Mouse (Mus musculus) lung, embryonic 16.5 days (tissue): ENCODE measurements around the gene 4931409K22Rik. TPM values are rescaled to one million over a fixed set of nuclear protein-coding genes. Genes with fewer than 3 reads are reported as not detected.

Experiments
- ATAC-seq: fragments of 200-750 bp; cut with Nextera tagmentation; 2 replicates; pipeline ENCODE4 v1.8.0; 2017; ENCODE audit warnings: low read depth, mild to moderate bottlenecking, moderate library complexity
- H3K27ac ChIP-seq: fragments of 300-500 bp; sonication (generic); 2 replicates; pipeline ENCODE4 v1.5.1; 2014; ENCODE audit warnings: mild to moderate bottlenecking, control low read depth, low read length
- H3K27me3 ChIP-seq: fragments of 300-500 bp; sonication (generic); 2 replicates; pipeline ENCODE4 v1.6.1; 2014; ENCODE audit warnings: low read depth, low read length, mixed read lengths; ENCODE audit not compliant: control insufficient read depth, insufficient read depth
- H3K36me3 ChIP-seq: fragments of 300-500 bp; sonication (generic); 2 replicates; pipeline ENCODE4 v1.6.1; 2014; ENCODE audit warnings: low read length; ENCODE audit not compliant: control insufficient read depth, insufficient read depth
- H3K4me1 ChIP-seq: fragments of 300-500 bp; sonication (generic); replicated peaks from 2 replicates; pipeline ENCODE4 v1.6.1; 2014; ENCODE audit warnings: low read length, mixed read lengths; ENCODE audit not compliant: control insufficient read depth, insufficient read depth
- H3K4me2 ChIP-seq: fragments of 300-500 bp; sonication (generic); 2 replicates; pipeline ENCODE4 v1.6.1; 2014; ENCODE audit warnings: low read depth, low read length, control low read depth
- H3K4me3 ChIP-seq: fragments of 300-500 bp; sonication (generic); 2 replicates; pipeline ENCODE4 v1.5.1; 2014; ENCODE audit warnings: mild to moderate bottlenecking, low read length, control low read depth
- H3K9ac ChIP-seq: fragments of 300-500 bp; sonication (generic); 2 replicates; pipeline ENCODE4 v1.6.1; 2014; ENCODE audit warnings: low read length, control low read depth
- H3K9me3 ChIP-seq: fragments of 300-500 bp; sonication (generic); 2 replicates; pipeline ENCODE4 v1.6.1; 2016; ENCODE audit warnings: low read length; ENCODE audit not compliant: control insufficient read depth
- WGBS: fragments of 180-500 bp; shearing (Covaris S2); extraction: QIAGEN DNeasy Blood & Tissue Kit; methylation state at CpG from one replicate; pipeline ENCODE4 v1.1.7; 2014; 5-methylcytosine and 5-hydroxymethylcytosine counted together
- microRNA counts: library from miRNA; unstranded; fragments of <30 nt; microRNA quantifications from one replicate; lab custom pipeline; 2016
- microRNA-seq: library from miRNA; unstranded; fragments of <30 nt; microRNA quantifications from one replicate; pipeline ENCODE4, GENCODE M21; 2016
- polyA plus RNA-seq: library from polyadenylated mRNA; unstranded; fragments of >200 nt; fragmentation: Nextera tagmentation; extraction: Ambion mirVana; gene quantifications from 2 replicates; pipeline ENCODE4 v1.2.1, GENCODE M21; 2015

4931409K22Rik gene
- polyA plus RNA-seq, 1 experiment from 2014 or later, result not detected

DNA sequence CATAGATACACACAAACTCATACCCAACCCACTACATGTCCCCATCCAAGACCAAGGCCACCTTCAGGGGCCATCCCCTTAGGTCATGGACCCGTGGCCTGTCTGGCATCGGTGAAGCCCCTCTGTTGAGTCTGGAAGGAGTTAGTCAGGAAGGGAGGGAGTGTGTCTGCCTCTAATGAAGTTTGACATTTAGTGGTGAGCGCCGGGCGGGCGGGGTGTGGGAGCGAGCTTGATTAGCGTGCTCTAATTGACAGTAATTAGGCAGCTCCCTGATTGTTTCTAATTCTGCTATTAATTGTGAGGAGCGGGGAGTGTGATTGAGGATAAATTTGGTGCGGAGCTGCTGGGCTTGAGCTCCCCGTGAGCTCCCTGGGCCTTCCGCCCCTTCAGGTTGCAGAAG, 59.1 kb downstream of the 4931409K22Rik start:
- Histone ChIP-seq H3K36me3 (peaks cover 51% of the 10 kb centered on the region), H3K27me3 (no peaks in the 10 kb centered on the region), H3K9ac (no peak overlapping the region), H3K4me1 (no peaks in the 10 kb centered on the region; the same call in none of the 2 replicates), H3K9me3 (no peaks in the 10 kb centered on the region), H3K27ac (no peak overlapping the region), H3K4me3 (no peak overlapping the region), H3K4me2 (no peak overlapping the region)
- WGBS, result 87% methylated on average over 12 of the region's 12 CpGs
- ATAC-seq, result no peak

DNA sequence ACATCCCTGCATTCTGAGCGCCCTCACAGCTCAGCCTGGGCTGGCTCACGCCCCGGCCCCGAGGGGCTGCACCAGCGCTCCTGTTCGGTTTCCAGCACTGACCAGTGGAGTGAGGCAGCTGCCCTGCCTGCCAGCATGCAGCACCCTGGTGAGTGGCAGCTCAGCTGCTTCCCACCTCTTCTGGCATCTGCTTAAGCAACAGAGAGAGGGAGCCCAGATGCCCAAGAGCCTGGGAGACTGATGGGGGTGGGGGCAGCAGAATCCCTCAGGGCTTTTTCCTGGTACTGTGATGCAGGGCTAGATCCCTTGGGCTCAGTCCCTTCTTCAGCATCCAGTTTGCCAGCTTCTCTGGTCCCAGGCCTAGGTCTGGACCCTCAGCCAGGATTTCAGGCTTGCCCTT, 59.9 kb downstream of the 4931409K22Rik start:
- H3K9me3 ChIP-seq, result no peaks in the 10 kb centered on the region
- 84% methylated on average over 6 of the region's 6 CpGs for WGBS
- H3K27ac ChIP-seq, result no peak overlapping the region
- no peak overlapping the region for H3K4me2 ChIP-seq
- ATAC-seq, result no peak
- no peaks in the 10 kb centered on the region for H3K27me3 ChIP-seq
- H3K36me3 ChIP-seq, result peaks cover 50% of the 10 kb centered on the region
- no peak overlapping the region for H3K4me3 ChIP-seq
- no peak overlapping the region for H3K9ac ChIP-seq
- H3K4me1 ChIP-seq, result no peaks in the 10 kb centered on the region; the same call in none of the 2 replicates

DNA sequence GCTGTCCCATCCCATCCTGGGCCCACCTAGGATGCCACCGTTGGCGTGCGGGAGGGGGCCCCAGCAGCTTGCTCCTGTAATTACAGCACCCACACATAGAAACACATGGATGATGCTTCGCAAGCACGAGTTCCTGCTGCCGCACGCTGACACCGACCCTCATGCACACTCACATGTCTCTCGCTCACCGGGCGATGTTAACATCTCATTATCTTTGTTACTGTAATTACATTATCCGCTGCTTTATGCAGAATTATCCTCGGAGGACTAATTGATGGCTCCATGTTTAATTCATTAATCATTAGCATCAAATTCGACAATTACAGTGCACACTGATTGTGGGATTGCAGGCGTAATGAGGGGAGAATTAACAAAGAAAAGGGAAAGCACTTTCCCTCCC, 61.6 kb downstream of the 4931409K22Rik start:
- H3K4me1 ChIP-seq, result no peaks in the 10 kb centered on the region; the same call in none of the 2 replicates
- peaks cover 50% of the 10 kb centered on the region for H3K36me3 ChIP-seq
- H3K9ac ChIP-seq, result no peak overlapping the region
- no peaks in the 10 kb centered on the region for H3K9me3 ChIP-seq
- 88% methylated on average over 15 of the region's 15 CpGs for WGBS
- H3K4me2 ChIP-seq, result no peak overlapping the region
- H3K27me3 ChIP-seq, result no peaks in the 10 kb centered on the region
- ATAC-seq, result no peak
- H3K4me3 ChIP-seq, result no peak overlapping the region
- no peak overlapping the region for H3K27ac ChIP-seq

MicroRNAs encoded within 50 kb of the gene (microRNA counts, 519-probe panel; counts per million panel counts)
- 1,031 counts per million, percentile 9 among the panel's probes with 10 or more counts for microRNA mmu-miR-671-3p (lab: Ali Mortazavi, UCI)
- not detected for microRNA mmu-miR-671-5p (lab: Ali Mortazavi, UCI)

Small RNAs within 50 kb of the gene (microRNA-seq; reads per million reads assigned to microRNA genes)
- gene Mir671, result 486 reads per million, percentile 68 among the genes with 10 or more reads in this experiment

Other genes starting within 250 kb of the 4931409K22Rik start
- 5.6 and 6.5 TPM in 2 replicates for gene Kcnh2, start 205.2 kb downstream of the 4931409K22Rik start, polyA plus RNA-seq
- 18.9 and 19.8 TPM in 2 replicates for gene Nos3, start 192.0 kb downstream of the 4931409K22Rik start, polyA plus RNA-seq
- 0.46 and 0.49 TPM in 2 replicates for gene Atg9b, start 164.7 kb downstream of the 4931409K22Rik start, polyA plus RNA-seq
- gene Abcb8, start 163.1 kb downstream of the 4931409K22Rik start, polyA plus RNA-seq, result 48.0 and 51.4 TPM in 2 replicates
- gene Asic3, start 143.4 kb downstream of the 4931409K22Rik start, polyA plus RNA-seq, result 0.19 TPM in 1 of 2 replicates, not detected in the other
- 43.0 and 45.8 TPM in 2 replicates for gene Cdk5, start 133.3 kb downstream of the 4931409K22Rik start, polyA plus RNA-seq
- gene Slc4a2, start 133.0 kb downstream of the 4931409K22Rik start, polyA plus RNA-seq, result 45.1 and 48.9 TPM in 2 replicates
- 96.6 and 99.2 TPM in 2 replicates for gene Fastk, start 111.5 kb downstream of the 4931409K22Rik start, polyA plus RNA-seq
- 18.0 and 19.6 TPM in 2 replicates for gene Tmub1, start 109.0 kb downstream of the 4931409K22Rik start, polyA plus RNA-seq
- 18.6 and 22.1 TPM in 2 replicates for gene Agap3, start 104.6 kb downstream of the 4931409K22Rik start, polyA plus RNA-seq
- gene Gbx1, start 29.6 kb downstream of the 4931409K22Rik start, polyA plus RNA-seq, result not detected in 2 replicates
- gene Asb10, start 15.8 kb downstream of the 4931409K22Rik start, polyA plus RNA-seq, result 0.13 and 0.63 TPM in 2 replicates
- gene Abcf2, start 20.7 kb upstream of the 4931409K22Rik start, polyA plus RNA-seq, result 88.9 and 93.4 TPM in 2 replicates
- gene Chpf2, start 29.9 kb upstream of the 4931409K22Rik start, polyA plus RNA-seq, result 19.4 and 20.2 TPM in 2 replicates
- gene Smarcd3, start 67.6 kb upstream of the 4931409K22Rik start, polyA plus RNA-seq, result 21.1 and 22.2 TPM in 2 replicates
- 39.0 and 40.0 TPM in 2 replicates for gene Nub1, start 128.7 kb upstream of the 4931409K22Rik start, polyA plus RNA-seq
- gene Wdr86, start 173.9 kb upstream of the 4931409K22Rik start, polyA plus RNA-seq, result 30.5 and 31.5 TPM in 2 replicates
- 3.2 and 3.4 TPM in 2 replicates for gene Crygn, start 201.2 kb upstream of the 4931409K22Rik start, polyA plus RNA-seq